Mouse (Mus musculus): ENCODE results near the gene Cyp39a1.

Gene Cyp39a1

GRCm38 (mm10) chr17:43784531-43784930, 117.3 kb downstream of the Cyp39a1 start:
- DNase-seq (ENCODE audit: low spot score in 2 of 2), result no peak

DNA sequence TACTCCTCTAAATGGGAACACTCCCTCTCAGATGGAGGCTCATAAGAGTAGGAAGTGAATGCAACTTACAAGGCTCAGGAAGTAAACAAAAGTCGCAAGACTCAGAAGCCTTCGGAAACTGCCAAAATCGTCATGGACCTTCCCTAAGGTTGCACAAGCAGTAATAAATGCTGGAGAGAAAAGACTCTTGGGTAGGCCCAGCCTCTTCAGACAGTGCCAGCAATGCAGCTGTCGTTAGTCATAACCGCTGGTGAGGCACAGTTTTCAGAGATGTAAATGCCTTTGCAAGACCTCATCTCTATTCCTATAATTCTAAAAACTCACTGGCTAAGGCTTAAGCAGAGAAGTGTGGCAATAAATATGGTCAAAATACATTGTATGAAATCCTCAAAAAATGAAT, 121.0 kb downstream of the Cyp39a1 start:
- DNase-seq (ENCODE audit: low spot score in 2 of 2), result no peak

GRCm38 (mm10) chr17:43789376-43789775, 122.2 kb downstream of the Cyp39a1 start:
- DNase-seq (ENCODE audit: low spot score in 2 of 2), result no peak

DNA sequence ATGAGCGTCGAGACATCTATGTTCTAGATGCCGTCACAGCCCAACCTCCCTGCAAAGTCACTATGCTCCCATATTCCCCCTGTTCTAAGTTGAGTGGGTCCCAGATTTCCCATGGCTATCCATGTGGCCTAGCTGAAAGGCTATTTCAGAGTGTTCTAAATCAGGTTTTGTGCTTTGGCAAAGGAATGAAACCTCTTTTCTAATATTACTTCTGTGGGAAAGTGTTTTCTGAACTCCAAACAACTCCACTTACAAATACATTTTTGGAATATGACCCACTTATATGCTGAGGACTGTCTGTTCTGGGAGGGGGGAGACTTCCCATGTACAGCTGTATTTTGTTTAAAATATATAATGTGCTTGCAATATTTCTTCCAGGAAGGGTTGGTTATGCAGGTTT, 124.5 kb downstream of the Cyp39a1 start:
- DNase-seq (ENCODE audit: low spot score in 2 of 2), result no peak

DNA sequence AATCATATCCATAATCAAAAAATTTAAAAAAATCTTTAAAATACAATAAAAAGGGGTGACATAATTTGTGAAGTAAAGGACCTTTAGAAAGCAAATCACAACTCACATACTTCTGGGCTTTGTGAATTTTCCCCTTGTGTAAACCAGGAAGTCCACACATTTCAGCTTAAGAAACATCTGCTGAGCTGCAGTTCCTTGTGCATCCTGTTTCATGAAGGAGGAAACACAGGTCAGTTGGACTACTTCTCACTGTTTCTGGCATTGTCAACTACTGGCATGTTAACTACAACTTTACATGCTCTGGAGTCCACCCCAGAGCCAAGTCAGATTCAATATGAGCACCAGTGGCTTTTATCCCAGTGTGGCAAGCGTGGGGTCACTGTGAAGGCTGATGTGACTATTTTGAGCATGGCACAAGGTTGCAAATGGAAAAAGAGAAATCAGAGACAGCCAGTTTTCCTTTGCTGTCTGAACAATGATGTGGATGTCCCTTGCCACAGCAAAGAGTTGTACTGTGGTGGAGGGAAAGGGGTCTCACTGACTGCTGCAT, 127.6 kb downstream of the Cyp39a1 start:
- DNase-seq (ENCODE audit: low spot score in 2 of 2), result peak in 1 of 2 experiments; percentile 5
